Mouse (Mus musculus) limb, embryonic 13.5 days (tissue): ENCODE data around the gene Zswim2. TPM values are rescaled to one million over a fixed set of nuclear protein-coding genes. Genes with fewer than 3 reads are reported as not detected.
"Not testable (repeated sequence)": the region's sequence is repeated elsewhere in the genome, so short reads cannot be mapped to it uniquely, and the experiment has no call there.

Experiments
- ATAC-seq: fragments of 200-750 bp; cut with Nextera tagmentation; 2 replicates; pipeline ENCODE4 v1.8.0; 2017; ENCODE audit warnings: low read depth, moderate number of reproducible peaks, moderate TSS enrichment; ENCODE audit not compliant: low FRiP score
- H3K27ac ChIP-seq: fragments of 300-500 bp; sonication (generic); 2 replicates; pipeline ENCODE4 v1.5.1; 2015; ENCODE audit warnings: inconsistent platforms, mild to moderate bottlenecking, moderate library complexity
- H3K27me3 ChIP-seq: fragments of 300-500 bp; sonication (generic); 2 replicates; pipeline ENCODE4 v1.6.1; 2015; ENCODE audit warnings: mild to moderate bottlenecking, inconsistent platforms
- H3K36me3 ChIP-seq: fragments of 300-500 bp; sonication (generic); 2 replicates; pipeline ENCODE4 v1.6.1; 2015; ENCODE audit warnings: inconsistent platforms, mild to moderate bottlenecking, moderate library complexity
- H3K4me1 ChIP-seq: fragments of 300-500 bp; sonication (generic); 2 replicates; pipeline ENCODE4 v1.6.1; 2015; ENCODE audit warnings: inconsistent platforms
- H3K4me2 ChIP-seq: fragments of 300-500 bp; sonication (generic); replicated peaks from 2 replicates; pipeline ENCODE4 v1.6.1; 2015; ENCODE audit warnings: inconsistent platforms, mild to moderate bottlenecking, moderate library complexity
- H3K4me3 ChIP-seq: fragments of 300-500 bp; sonication (generic); 2 replicates; pipeline ENCODE4 v1.5.1; 2015; ENCODE audit warnings: moderate library complexity, mild to moderate bottlenecking, inconsistent platforms
- H3K9ac ChIP-seq: fragments of 300-500 bp; sonication (generic); 2 replicates; pipeline ENCODE4 v1.6.1; 2015; ENCODE audit warnings: mild to moderate bottlenecking, inconsistent platforms
- H3K9me3 ChIP-seq: fragments of 300-500 bp; sonication (generic); 2 replicates; pipeline ENCODE4 v1.6.1; 2016; ENCODE audit warnings: inconsistent platforms
- WGBS: fragments of 180-500 bp; shearing (Covaris S2); methylation state at CpG from one replicate; pipeline ENCODE4 v1.1.7; 2015; 5-methylcytosine and 5-hydroxymethylcytosine counted together
- polyA plus RNA-seq: library from polyadenylated mRNA; unstranded; fragments of >200 nt; fragmentation: Nextera tagmentation; extraction: Ambion mirVana; gene quantifications from 2 replicates; pipeline ENCODE4 v1.2.1, GENCODE M21; 2015

The Zswim2 gene
- polyA plus RNA-seq = not detected in 2 replicates

DNA sequence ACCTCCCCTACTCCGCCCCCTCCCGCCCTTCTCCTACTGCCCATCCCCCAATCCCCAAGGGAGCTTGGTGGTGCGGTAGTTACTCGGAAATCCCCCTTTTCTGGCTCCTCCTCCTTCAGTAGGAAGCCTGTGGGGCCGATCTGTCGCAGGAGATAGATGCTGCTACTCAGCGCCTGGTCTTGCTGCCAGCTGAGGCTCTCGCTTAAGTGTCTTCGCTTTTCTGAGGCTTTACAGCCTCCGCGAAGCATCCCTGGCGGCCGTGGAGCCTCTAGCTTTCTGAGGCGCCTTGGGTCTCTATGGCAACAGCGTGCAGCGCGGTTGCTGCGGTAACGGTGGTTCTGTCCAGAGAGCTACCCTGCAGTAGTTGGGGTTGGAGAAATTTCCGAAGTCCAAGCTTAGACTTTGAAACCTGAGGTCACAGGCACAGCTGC, at the start of gene Zswim2:
TSS of gene Zswim2 (minus strand) at position 298 of the 431 bp plus-strand sequence.
- Histone ChIP-seq H3K27me3 (no peaks in the 10 kb centered on the region), H3K27ac (no peak within 1 kb of the TSS), H3K4me2 (peak within 1 kb of the TSS; percentile 70), H3K9me3 (no peaks in the 10 kb centered on the region), H3K36me3 (no peaks in the 10 kb centered on the region), H3K4me1 (peaks cover 8% of the 10 kb centered on the region), H3K9ac (peak within 1 kb of the TSS; percentile 46; the same call in 1 of the 2 replicates), H3K4me3 (peak within 1 kb of the TSS; percentile 37)
- WGBS = under 1% methylated on average over 20 of the region's 20 CpGs
- ATAC-seq = peak; percentile 91

DNA sequence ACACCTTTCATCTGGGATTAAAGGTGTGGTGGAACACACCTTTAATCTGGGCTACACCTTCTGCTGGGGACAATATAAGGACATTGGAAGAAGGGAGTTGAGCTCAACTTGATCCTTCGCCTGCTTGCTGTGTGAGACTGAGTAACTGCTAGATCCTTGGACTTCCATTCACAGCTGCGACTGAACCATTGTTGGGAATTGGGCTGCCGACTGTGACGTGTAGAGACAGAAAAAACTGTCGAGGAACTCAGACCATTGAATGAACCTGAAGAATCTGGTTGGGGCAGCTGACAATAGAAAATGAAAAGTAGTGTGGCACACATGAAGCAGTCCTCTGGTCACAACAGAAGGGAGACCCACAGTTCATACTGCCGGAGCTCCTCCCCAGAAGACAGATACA, 49.2 kb upstream of the Zswim2 start, which contains the start of gene Gm13691:
TSS of gene Gm13691 (plus strand) at position 301 of the 400 bp plus-strand sequence.
- WGBS = no CpG with 5 or more reads among the region's 6 CpGs
- not testable (repeated sequence) for H3K4me3 ChIP-seq, H3K9me3 ChIP-seq, H3K36me3 ChIP-seq, H3K4me1 ChIP-seq, H3K27me3 ChIP-seq, H3K9ac ChIP-seq, H3K4me2 ChIP-seq, ATAC-seq, H3K27ac ChIP-seq

DNA sequence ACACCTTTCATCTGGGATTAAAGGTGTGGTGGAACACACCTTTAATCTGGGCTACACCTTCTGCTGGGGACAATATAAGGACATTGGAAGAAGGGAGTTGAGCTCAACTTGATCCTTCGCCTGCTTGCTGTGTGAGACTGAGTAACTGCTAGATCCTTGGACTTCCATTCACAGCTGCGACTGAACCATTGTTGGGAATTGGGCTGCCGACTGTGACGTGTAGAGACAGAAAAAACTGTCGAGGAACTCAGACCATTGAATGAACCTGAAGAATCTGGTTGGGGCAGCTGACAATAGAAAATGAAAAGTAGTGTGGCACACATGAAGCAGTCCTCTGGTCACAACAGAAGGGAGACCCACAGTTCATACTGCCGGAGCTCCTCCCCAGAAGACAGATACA, 43.4 kb upstream of the Zswim2 start, which contains the start of gene Gm13697:
TSS of gene Gm13697 (plus strand) at position 301 of the 400 bp plus-strand sequence.
- no CpG with 5 or more reads among the region's 6 CpGs for WGBS
- H3K4me1 ChIP-seq, ATAC-seq, H3K36me3 ChIP-seq, H3K27me3 ChIP-seq, H3K9ac ChIP-seq, H3K4me3 ChIP-seq, H3K9me3 ChIP-seq, H3K4me2 ChIP-seq, H3K27ac ChIP-seq: not testable (repeated sequence)

DNA sequence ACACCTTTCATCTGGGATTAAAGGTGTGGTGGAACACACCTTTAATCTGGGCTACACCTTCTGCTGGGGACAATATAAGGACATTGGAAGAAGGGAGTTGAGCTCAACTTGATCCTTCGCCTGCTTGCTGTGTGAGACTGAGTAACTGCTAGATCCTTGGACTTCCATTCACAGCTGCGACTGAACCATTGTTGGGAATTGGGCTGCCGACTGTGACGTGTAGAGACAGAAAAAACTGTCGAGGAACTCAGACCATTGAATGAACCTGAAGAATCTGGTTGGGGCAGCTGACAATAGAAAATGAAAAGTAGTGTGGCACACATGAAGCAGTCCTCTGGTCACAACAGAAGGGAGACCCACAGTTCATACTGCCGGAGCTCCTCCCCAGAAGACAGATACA, 37.6 kb upstream of the Zswim2 start, which contains the start of gene Gm13694:
TSS of gene Gm13694 (plus strand) at position 301 of the 400 bp plus-strand sequence.
- not testable (repeated sequence) for H3K27ac ChIP-seq, H3K9ac ChIP-seq

DNA sequence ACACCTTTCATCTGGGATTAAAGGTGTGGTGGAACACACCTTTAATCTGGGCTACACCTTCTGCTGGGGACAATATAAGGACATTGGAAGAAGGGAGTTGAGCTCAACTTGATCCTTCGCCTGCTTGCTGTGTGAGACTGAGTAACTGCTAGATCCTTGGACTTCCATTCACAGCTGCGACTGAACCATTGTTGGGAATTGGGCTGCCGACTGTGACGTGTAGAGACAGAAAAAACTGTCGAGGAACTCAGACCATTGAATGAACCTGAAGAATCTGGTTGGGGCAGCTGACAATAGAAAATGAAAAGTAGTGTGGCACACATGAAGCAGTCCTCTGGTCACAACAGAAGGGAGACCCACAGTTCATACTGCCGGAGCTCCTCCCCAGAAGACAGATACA, 31.8 kb upstream of the Zswim2 start, which contains the start of gene Gm13696:
TSS of gene Gm13696 (plus strand) at position 301 of the 400 bp plus-strand sequence.
- not testable (repeated sequence) for H3K9ac ChIP-seq, H3K9me3 ChIP-seq, H3K36me3 ChIP-seq, ATAC-seq, H3K27ac ChIP-seq, H3K27me3 ChIP-seq, H3K4me2 ChIP-seq, H3K4me1 ChIP-seq, H3K4me3 ChIP-seq
- no CpG with 5 or more reads among the region's 6 CpGs for WGBS

More for the DNA sequence above, 37.6 kb upstream of the Zswim2 start, which contains the start of gene Gm13694:
- not testable (repeated sequence) for H3K4me2 ChIP-seq, H3K36me3 ChIP-seq, H3K4me3 ChIP-seq, H3K4me1 ChIP-seq, H3K27me3 ChIP-seq, ATAC-seq, H3K9me3 ChIP-seq
- no CpG with 5 or more reads among the region's 6 CpGs for WGBS

DNA sequence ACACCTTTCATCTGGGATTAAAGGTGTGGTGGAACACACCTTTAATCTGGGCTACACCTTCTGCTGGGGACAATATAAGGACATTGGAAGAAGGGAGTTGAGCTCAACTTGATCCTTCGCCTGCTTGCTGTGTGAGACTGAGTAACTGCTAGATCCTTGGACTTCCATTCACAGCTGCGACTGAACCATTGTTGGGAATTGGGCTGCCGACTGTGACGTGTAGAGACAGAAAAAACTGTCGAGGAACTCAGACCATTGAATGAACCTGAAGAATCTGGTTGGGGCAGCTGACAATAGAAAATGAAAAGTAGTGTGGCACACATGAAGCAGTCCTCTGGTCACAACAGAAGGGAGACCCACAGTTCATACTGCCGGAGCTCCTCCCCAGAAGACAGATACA, 26.0 kb upstream of the Zswim2 start, which contains the start of gene Gm13695:
TSS of gene Gm13695 (plus strand) at position 301 of the 400 bp plus-strand sequence.
- not testable (repeated sequence) for H3K4me2 ChIP-seq, H3K27me3 ChIP-seq, H3K36me3 ChIP-seq, H3K9ac ChIP-seq, ATAC-seq, H3K4me3 ChIP-seq, H3K9me3 ChIP-seq, H3K27ac ChIP-seq, H3K4me1 ChIP-seq
- WGBS = no CpG with 5 or more reads among the region's 6 CpGs

DNA sequence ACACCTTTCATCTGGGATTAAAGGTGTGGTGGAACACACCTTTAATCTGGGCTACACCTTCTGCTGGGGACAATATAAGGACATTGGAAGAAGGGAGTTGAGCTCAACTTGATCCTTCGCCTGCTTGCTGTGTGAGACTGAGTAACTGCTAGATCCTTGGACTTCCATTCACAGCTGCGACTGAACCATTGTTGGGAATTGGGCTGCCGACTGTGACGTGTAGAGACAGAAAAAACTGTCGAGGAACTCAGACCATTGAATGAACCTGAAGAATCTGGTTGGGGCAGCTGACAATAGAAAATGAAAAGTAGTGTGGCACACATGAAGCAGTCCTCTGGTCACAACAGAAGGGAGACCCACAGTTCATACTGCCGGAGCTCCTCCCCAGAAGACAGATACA, 20.2 kb upstream of the Zswim2 start, which contains the start of gene Gm13693:
TSS of gene Gm13693 (plus strand) at position 301 of the 400 bp plus-strand sequence.
- WGBS = no CpG with 5 or more reads among the region's 6 CpGs

DNA sequence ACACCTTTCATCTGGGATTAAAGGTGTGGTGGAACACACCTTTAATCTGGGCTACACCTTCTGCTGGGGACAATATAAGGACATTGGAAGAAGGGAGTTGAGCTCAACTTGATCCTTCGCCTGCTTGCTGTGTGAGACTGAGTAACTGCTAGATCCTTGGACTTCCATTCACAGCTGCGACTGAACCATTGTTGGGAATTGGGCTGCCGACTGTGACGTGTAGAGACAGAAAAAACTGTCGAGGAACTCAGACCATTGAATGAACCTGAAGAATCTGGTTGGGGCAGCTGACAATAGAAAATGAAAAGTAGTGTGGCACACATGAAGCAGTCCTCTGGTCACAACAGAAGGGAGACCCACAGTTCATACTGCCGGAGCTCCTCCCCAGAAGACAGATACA, 14.4 kb upstream of the Zswim2 start, which contains the start of gene Gm13698:
TSS of gene Gm13698 (plus strand) at position 301 of the 400 bp plus-strand sequence.
- H3K27me3 ChIP-seq, H3K4me2 ChIP-seq, H3K27ac ChIP-seq, H3K9me3 ChIP-seq, H3K4me3 ChIP-seq, H3K36me3 ChIP-seq, ATAC-seq, H3K4me1 ChIP-seq, H3K9ac ChIP-seq: not testable (repeated sequence)
- no CpG with 5 or more reads among the region's 6 CpGs for WGBS

More for the DNA sequence above, 20.2 kb upstream of the Zswim2 start, which contains the start of gene Gm13693:
- ATAC-seq, H3K27ac ChIP-seq, H3K4me1 ChIP-seq, H3K9ac ChIP-seq, H3K4me3 ChIP-seq, H3K36me3 ChIP-seq, H3K9me3 ChIP-seq, H3K4me2 ChIP-seq, H3K27me3 ChIP-seq: not testable (repeated sequence)

DNA sequence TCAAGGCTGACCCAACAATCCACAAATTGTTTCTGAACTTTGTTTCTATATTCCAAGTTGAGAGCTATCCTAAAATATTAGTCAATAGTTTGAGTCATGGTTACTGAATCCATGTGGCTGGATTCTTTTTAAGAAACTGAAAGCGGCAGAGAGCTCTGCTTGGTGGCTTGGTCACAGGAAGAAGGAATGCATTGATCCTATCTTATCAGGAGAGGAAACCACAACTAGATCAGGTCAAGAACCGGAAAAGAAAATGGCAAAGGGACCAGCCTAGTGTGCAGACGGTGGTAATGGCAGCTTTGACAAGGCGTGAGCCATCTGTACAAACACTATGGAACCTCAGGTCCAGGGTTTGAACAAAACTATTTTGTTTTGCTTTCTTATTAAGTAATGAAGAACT, 764 bp upstream of the Zswim2 start:
- no peak for ATAC-seq
- no peak overlapping the region for H3K9ac ChIP-seq
- no peaks in the 10 kb centered on the region for H3K27me3 ChIP-seq
- H3K36me3 ChIP-seq = no peaks in the 10 kb centered on the region
- no peaks in the 10 kb centered on the region for H3K9me3 ChIP-seq
- no peak overlapping the region for H3K4me3 ChIP-seq
- no peak overlapping the region for H3K4me2 ChIP-seq
- H3K4me1 ChIP-seq = peaks cover 8% of the 10 kb centered on the region
- H3K27ac ChIP-seq = no peak overlapping the region
- 81% methylated on average over 4 of the region's 4 CpGs for WGBS

DNA sequence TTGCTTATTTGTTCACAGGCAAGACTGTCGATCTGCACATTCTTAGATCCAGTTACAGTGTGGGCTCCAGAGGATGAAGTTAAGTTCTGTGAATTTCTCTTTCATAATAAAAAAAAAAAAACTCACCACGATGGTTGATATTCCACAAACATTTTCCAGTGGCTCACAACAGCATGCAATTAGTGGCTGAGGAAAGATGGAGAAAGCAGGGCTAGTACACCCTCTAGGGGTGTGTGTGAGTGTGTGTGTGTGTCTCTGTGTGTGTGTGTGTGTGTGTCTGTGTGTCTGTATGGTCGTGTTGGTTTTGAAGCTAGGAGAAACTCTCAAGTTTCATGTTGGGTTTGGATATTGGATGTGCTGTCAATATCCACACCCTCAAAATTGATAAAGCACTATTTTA, 350 bp upstream of the Zswim2 start:
- Histone ChIP-seq H3K27me3 (no peaks in the 10 kb centered on the region), H3K4me3 (peak overlapping the region; percentile 37), H3K36me3 (no peaks in the 10 kb centered on the region), H3K4me1 (peaks cover 8% of the 10 kb centered on the region), H3K27ac (no peak overlapping the region), H3K4me2 (peak overlapping the region; percentile 70), H3K9me3 (no peaks in the 10 kb centered on the region), H3K9ac (no peak overlapping the region)
- 35% methylated on average over 3 of the region's 3 CpGs for WGBS
- no peak for ATAC-seq

DNA sequence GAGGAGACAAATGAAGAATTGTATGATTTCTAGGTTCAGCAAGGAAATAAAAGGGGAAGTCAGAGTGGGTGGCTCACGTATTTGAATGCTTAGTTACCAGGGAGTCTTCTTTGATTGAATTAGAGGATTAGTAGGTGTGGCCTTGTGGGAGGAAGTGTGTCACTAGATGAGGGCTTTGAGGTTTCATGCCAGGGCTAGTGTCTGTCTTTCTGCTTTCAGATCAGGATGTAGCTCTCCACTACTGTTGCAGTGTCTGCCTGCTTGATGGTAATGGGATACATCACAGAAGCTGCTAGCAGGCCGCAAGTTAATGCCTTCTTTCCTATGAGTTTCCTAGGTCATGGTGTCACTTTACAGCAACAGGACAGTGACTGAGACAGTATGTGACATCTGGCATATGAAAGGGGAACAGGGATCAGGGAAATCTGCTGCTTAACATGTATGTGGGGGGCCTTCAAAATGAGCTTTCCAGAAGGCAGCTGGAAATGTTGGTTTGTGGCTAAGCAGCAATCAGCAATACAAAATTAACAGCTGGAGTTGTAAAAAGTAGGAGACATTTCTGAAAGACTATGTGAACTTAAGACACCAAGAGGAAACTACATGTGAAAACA, 11.4 kb downstream of the Zswim2 start:
- no peak for ATAC-seq
- Histone ChIP-seq H3K27me3 (no peaks in the 10 kb centered on the region), H3K4me2 (no peak overlapping the region), H3K4me1 (no peaks in the 10 kb centered on the region), H3K9me3 (no peaks in the 10 kb centered on the region), H3K9ac (no peak overlapping the region), H3K36me3 (no peaks in the 10 kb centered on the region), H3K4me3 (no peak overlapping the region), H3K27ac (no peak overlapping the region)
- 51% methylated on average over 2 of the region's 2 CpGs for whole genome bisulfite sequencing

DNA sequence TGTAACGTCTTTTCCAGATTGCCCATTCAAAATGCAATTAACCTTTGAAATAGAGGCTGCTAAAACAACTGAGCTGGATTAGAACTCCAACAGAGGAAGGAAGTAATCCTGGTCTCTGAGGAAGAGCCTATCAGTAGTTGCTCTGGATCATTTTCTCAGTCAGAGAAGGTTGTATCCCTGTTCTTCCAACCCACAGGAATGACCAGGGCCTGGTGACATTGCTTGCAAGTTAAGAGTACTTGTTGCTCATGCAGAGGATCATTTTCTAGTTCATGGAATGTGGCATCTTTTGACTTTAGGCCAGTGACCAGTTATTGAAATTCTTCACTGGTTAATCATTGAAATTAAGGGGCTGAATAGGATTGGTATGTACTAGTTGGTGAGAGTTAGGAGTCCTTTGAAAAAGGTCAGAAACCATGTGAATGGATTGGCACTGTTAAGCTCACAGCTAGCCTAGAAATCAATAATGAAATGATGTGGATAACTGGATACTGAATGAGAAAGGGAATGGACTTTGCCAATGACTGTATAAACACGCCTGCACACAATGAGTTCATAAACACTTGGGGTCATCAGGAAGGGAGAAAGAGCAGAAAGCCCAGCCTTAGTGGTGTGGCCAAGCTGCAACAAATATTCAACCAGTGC, 39.0 kb downstream of the Zswim2 start:
- WGBS = 78% methylated on average over 2 of the region's 2 CpGs
- Histone ChIP-seq H3K27me3 (no peaks in the 10 kb centered on the region), H3K4me2 (no peak overlapping the region), H3K9me3 (no peaks in the 10 kb centered on the region), H3K4me1 (no peaks in the 10 kb centered on the region), H3K4me3 (no peak overlapping the region), H3K27ac (no peak overlapping the region), H3K36me3 (no peaks in the 10 kb centered on the region), H3K9ac (no peak overlapping the region)
- ATAC-seq = no peak
